Mouse (Mus musculus): Measurements from ENCODE around the gene Krtcap2. TPM values are rescaled to one million over a fixed set of nuclear protein-coding genes. Genes with fewer than 3 reads are reported as not detected.

Gene Krtcap2
- total RNA-seq, 2 experiments from 2014 or later = 66.0 to 67.7 TPM

GRCm38 (mm10) chr3:89224796-89225195, 21.0 kb upstream of the Krtcap2 start:
- DNase-seq (ENCODE audit: low spot score in 2 of 2) = no peak

- DNase-seq (ENCODE audit: low spot score in 2 of 2) = no peak
Observed at GRCm38 (mm10) chr3:89225321-89225815, 20.4 kb upstream of the Krtcap2 start.

- DNase-seq (ENCODE audit: low spot score in 2 of 2) = no peak
Observed at GRCm38 (mm10) chr3:89225918-89226317, 19.8 kb upstream of the Krtcap2 start.

- DNase-seq (ENCODE audit: low spot score in 2 of 2) = no peak
Observed at GRCm38 (mm10) chr3:89226361-89226760, 19.4 kb upstream of the Krtcap2 start.

DNA sequence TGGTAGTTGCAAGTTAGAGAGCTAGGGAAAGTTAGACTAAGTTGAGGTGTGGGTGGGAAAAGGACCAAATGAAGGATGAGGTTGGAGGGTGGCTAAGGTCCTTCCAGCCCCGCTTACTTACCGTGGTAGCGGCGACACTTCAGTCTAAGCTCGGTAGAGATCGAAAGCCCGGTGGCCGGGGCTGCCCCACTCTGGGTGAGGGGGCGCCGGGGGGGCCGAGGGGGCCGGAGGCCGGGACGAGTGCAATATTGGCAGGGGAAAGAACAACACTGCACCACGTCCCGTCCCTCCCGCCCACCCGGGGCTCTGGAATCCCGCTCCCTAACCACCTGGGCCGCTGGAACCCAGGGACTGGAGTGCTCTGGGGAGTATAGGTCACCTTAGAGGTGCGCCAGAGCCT, 18.9 kb upstream of the Krtcap2 start, which contains the start of gene Mtx1:
TSS of gene Mtx1 (minus strand) at position 189 of the 400 bp plus-strand sequence.
- DNase-seq (ENCODE audit: low spot score in 2 of 2) = no peak

DNA sequence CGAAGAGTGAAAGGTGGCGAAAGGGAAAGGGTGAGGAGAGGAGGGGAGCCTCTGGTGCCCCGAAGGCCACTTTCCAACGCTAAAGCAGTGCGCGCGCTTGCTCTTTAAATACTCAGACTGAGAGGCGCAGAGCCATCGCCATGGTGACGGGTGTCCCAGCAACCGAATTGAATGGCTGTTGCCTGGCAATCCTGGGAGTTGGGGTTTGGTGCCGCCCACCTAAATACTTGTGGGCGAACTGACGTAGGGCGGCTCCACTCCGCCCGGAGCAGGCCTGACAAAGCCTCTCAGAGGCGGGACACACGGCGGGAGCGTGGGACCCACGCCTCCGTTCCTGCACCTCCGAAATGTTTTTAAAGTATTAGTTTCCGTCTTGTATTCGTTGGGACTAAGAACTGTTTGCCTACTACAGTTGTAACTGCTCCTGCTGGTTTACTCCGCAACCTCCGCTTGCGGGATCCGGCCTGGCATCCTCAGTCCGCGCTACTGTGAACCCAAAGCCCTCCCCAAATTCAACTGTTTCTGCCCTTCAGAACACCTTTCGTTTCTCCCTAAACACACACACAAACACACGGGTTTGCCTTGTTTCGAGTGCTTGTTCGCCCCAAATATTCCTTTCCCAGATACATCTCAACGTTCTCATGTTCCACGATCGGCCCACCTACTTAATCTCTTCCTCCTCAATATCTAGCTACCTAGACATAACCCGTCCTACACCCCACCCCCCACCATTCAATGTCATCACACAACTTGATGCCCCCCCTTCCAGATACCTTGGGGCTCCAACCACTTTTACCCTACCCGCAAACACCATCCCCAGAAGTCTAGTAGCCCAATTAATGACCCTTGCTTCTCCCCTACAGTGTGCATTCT, 18.2 kb upstream of the Krtcap2 start:
- peak; percentile 86 to 93 for DNase-seq (ENCODE audit: low spot score in 2 of 2)

DNA sequence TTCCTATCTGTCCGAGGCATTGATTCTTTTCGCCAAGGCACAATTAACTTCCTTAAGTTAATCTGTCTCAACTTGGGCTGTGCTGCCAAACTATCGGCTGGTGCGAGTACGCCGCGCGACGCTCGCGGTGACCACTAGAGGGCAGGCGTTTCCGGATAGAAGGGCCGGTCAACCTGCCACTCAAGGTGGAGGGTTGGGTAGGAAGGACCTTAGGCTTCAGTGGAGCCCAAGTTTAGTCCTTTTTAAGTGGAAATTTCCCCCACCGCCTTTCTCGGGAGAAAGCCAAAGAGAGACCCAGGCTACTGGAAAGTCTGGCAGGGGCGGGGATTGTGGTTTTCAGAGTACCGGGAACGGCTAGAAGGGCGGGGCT, 17.6 kb upstream of the Krtcap2 start:
- DNase-seq (ENCODE audit: low spot score in 2 of 2) = peak; percentile 85 to 87

DNA sequence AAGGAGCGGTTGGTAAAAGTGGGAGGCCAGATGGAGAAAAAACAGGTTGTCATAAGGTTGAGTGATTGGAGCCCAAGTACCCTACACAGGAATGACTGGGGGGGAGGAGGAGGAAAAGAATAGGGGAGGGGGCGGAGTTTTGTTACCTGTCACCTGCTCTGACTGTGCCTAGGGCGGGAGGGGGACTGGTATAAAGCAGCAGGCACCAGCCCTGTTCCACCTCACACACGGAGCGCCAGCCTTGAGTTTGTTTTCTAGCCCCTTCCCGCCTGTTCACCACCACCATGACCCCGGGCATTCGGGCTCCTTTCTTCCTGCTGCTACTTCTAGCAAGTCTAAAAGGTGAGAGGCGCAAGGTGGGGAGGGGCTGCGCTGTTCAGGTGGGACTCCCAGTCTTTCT, 16.9 kb upstream of the Krtcap2 start, which contains the start of gene Muc1:
TSS of gene Muc1 (plus strand) at position 222 of the 400 bp plus-strand sequence.
- no peak for DNase-seq (ENCODE audit: low spot score in 2 of 2)

GRCm38 (mm10) chr3:89229276-89229675, 16.5 kb upstream of the Krtcap2 start:
- no peak for DNase-seq (ENCODE audit: low spot score in 2 of 2)

DNA sequence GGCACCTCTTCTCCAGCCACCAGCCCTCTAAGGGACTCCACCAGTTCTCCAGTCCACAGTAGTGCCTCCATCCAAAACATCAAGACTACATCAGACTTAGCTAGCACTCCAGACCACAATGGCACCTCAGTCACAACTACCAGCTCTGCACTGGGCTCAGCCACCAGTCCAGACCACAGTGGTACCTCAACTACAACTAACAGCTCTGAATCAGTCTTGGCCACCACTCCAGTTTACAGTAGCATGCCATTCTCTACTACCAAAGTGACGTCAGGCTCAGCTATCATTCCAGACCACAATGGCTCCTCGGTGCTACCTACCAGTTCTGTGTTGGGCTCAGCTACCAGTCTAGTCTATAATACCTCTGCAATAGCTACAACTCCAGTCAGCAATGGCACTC, 15.2 kb upstream of the Krtcap2 start:
- DNase-seq (ENCODE audit: low spot score in 2 of 2) = no peak

DNA sequence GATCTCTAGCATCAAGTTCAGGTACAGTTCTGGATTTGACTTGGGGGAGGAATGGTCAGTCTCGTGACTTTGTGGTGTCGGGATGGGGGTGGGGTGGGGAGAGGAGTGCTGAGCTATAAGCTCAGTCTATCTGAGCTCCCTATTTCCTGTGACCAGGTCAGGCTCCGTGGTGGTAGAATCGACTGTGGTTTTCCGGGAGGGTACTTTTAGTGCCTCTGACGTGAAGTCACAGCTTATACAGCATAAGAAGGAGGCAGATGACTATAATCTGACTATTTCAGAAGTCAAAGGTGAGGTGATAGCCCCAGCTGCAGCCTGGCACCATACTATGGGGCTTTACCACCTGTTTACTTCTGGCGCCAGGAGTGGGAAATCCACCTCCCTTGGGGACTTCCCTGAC, 14.4 kb upstream of the Krtcap2 start:
- DNase-seq (ENCODE audit: low spot score in 2 of 2) = no peak

DNA sequence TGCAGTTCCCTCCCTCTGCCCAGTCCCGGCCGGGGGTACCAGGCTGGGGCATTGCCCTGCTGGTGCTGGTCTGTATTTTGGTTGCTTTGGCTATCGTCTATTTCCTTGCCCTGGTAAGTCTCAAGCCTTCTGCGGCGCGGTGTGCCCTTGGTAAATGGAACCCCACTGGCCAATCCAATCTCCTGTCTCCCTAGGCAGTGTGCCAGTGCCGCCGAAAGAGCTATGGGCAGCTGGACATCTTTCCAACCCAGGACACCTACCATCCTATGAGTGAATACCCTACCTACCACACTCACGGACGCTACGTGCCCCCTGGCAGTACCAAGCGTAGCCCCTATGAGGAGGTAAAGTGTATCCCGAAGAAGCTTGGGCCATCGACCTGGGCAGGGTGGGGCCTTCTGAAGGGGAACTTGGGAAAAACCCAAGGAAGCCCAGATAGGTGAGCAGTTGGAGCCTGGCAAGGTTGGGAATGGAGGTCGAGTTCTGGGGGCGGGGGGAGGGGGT, 13.9 kb upstream of the Krtcap2 start:
- no peak for DNase-seq (ENCODE audit: low spot score in 2 of 2)

- DNase-seq (ENCODE audit: low spot score in 2 of 2) = no peak
Observed at GRCm38 (mm10) chr3:89232614-89233013, 13.2 kb upstream of the Krtcap2 start.

GRCm38 (mm10) chr3:89233562-89234110, 12.1 kb upstream of the Krtcap2 start:
- DNase-seq (ENCODE audit: low spot score in 2 of 2) = no peak

DNA sequence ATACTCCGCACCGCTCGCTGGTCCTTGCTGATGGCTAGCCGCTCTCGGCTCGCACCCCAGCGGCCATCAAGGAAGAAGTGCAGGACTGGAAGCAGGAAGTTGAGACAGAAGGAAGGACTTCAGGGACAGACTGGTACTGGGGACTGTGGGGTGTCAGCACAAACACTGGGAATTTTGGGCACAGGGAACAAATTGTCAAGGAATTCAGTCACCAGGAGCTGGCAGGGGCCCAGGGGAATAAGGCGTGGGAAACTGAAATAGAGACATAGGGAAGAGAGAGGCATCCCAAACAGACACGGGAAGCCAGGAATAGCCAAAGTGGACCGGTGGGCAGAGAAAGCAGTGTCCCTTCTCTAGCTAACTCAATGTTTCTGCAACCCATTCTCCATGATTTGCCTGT, 9.2 kb upstream of the Krtcap2 start:
- DNase-seq (ENCODE audit: low spot score in 2 of 2) = peak; percentile 64 to 78

GRCm38 (mm10) chr3:89237682-89238081, 8.1 kb upstream of the Krtcap2 start:
- no peak for DNase-seq (ENCODE audit: low spot score in 2 of 2)

DNA sequence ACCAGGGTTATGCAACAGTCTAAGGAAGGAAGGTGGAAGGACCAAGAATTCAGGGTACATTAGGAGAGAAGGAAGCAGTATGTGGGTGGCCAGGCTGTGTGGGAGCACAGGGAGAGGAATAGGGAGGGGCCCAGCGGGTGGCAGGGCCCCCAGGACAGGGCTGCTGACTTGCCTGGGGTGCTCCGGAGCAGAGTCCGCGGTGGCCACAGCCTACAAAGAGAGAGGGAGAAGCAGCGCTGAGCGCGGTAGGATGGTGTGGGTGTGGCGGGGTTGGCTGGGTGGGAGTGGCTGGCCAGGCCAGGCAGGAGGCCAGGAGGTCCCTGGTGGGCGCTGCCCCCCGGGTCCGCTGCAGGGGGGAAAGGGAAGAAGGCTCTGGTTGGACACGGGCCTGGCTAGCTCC, 7.3 kb upstream of the Krtcap2 start:
- no peak for DNase-seq (ENCODE audit: low spot score in 2 of 2)

- DNase-seq (ENCODE audit: low spot score in 2 of 2) = peak in 1 of 2 experiments; percentile 70
Observed at GRCm38 (mm10) chr3:89242331-89242895, 3.4 kb upstream of the Krtcap2 start.

DNA sequence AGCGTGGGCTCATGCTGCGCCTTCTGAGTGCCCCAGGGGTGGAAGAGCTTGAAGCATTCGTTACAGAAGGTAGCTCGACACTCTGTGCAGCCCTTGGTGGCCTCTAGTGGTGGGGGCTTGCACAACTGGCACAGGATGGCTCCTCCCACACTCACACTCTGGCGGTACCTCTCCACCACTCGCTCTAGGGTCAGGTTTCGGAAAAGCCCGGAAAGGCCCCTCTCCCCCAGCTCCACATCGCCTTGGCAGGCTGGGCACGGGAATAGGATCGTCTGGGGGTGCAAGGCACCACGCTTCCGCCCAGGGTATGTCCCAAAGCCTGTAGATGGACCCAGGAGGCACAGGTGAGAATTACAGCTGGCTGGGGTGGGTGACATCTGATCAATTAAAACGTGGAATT, 2.2 kb upstream of the Krtcap2 start:
- DNase-seq (ENCODE audit: low spot score in 2 of 2) = no peak

DNA sequence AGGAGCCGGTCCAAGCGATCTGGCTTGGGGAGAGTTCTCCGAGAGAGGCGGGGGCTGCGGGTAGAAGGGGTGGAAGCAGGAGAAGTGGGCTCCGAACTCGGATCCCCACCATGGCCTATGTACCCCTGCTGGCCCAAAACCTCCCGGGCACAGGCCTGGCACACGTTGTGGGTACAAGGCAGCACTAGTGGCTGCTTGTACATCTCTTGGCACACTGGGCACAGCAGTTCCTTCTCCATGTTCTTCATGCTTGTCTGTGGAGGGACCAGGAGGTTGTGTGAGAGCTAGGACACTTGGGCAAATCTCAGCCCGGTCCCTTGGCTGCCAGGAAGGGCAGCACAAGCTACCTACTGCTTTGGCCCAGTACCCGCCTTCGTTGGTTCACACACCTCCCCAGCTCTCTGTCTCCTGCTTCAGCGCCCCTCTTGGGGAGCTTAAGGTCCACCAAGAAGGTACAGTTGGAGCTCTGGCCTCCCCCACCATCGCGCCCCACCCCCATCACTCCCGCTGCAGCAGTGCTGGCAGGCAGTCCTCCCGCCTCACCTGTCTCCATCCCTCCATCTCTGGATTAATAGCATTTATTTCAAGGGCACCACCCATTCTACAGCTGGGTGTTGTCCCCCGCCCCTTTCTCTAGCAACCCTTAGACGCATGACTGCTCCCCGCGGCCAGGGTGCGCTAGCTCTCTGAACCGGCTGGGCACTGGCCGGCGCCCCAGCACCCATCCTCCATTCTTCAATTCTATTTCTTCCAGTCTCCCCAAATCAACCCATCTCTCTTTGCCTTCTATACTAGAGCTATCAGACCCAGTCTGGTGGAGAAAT, 1.4 kb upstream of the Krtcap2 start:
- peak in 1 of 2 experiments; percentile 52 for DNase-seq (ENCODE audit: low spot score in 2 of 2)

All from left cerebral cortex, adult 18-20 months (tissue).